Mouse (Mus musculus): ENCODE measurements around the gene Zfp978. TPM values are rescaled to one million over a fixed set of nuclear protein-coding genes. Genes with fewer than 3 reads are reported as not detected.
"Not testable (repeated sequence)": the region's sequence is repeated elsewhere in the genome, so short reads cannot be mapped to it uniquely, and the experiment has no call there.

The Zfp978 gene
- polyA plus RNA-seq, 1 experiment from 2014 or later: not detected

DNA sequence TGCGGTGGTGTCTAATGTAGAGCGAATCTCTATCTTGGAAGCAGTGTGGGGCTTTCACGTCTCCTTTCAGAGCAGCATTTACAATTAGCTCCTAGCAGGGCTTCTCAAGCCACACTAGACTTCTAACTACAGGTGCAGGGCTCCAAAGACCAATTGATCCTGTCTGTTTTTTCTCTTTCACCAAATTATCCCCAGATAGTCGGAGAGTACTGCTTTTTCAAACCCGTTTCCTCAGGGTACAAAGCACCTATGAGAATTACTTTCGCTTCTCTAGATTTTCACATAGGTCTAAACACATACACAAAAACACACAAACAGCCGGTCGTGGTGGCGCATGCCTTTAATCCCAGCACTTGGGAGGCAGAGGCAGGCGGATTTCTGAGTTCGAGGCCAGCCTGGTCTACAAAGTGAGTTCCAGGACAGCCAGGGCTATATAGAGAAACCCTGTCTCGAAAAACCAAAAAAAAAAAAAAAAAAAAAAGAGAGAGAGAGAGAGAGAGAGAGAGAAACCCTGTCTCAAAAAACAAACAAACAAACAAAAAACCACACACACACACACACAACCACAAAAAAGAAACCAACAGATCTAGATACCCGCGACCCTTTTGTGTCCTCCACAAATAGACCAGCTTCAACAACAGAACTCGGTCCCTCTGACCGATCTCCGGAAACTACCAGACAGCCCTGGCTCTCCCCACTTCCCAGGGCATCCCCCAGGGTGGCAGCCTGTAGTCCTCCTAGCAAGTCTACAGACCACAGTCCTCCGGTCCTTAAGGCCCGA, 12.0 kb upstream of the Zfp978 start:
- H3K27me3 ChIP-seq (replicated peaks; ENCODE audit: control insufficient read depth, insufficient read depth, low read length): not testable (repeated sequence)

DNA sequence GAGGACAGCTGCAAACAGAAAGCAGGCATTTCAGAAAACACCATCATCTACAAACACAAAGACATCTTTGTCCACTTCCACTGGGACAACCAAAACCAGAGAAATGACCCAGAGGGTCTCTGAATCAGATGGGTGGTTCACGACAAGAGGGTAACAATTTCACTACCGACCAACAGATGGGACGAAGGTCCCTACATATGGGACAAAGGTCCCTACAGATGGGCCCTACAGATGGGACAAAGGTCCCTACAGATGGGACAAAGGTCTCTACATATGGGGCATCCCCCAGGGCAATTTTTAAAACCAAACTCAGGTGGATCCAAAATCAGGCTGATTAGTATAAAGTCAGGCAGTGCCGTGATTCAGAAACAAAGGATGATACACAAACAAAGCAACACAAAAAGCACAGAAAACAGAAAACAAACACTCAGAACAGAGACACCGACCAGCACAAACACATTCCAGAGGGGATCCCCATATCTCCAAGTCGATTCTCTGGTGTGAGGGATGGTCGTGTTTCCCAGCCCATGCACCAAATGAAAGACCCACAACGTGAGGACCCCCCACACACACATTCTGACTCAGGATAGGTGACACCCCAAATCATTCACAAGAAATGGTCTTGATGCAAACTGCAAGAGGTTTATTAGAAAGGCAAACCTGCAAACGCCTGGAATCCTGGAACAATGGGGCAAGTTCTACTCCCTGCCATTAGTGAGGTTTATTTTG, 11.3 kb upstream of the Zfp978 start:
- H3K4me2 ChIP-seq (ENCODE audit: low read length); H3K4me3 ChIP-seq (ENCODE audit: low read length); ATAC-seq; H3K9ac ChIP-seq (ENCODE audit: low read depth, low read length); H3K4me1 ChIP-seq (ENCODE audit: control insufficient read depth, insufficient read depth, low read depth, low read length); H3K27me3 ChIP-seq (replicated peaks; ENCODE audit: control insufficient read depth, insufficient read depth, low read length); H3K36me3 ChIP-seq (ENCODE audit: control insufficient read depth, insufficient read depth, low read length); H3K27ac ChIP-seq (ENCODE audit: low read depth, low read length): not testable (repeated sequence)
- 86% methylated on average over 9 of the region's 9 CpGs for WGBS
- peaks cover 37% of the 10 kb centered on the region for H3K9me3 ChIP-seq (ENCODE audit: control insufficient read depth, low read length)

More for the DNA sequence above, 12.0 kb upstream of the Zfp978 start:
- H3K4me3 ChIP-seq (ENCODE audit: low read length); ATAC-seq; H3K9ac ChIP-seq (ENCODE audit: low read depth, low read length); H3K27ac ChIP-seq (ENCODE audit: low read depth, low read length); H3K4me1 ChIP-seq (ENCODE audit: control insufficient read depth, insufficient read depth, low read depth, low read length); H3K36me3 ChIP-seq (ENCODE audit: control insufficient read depth, insufficient read depth, low read length); H3K4me2 ChIP-seq (ENCODE audit: low read length): not testable (repeated sequence)
- 92% methylated on average over 18 of the region's 19 CpGs for WGBS
- H3K9me3 ChIP-seq (ENCODE audit: control insufficient read depth, low read length): peaks cover 34% of the 10 kb centered on the region

DNA sequence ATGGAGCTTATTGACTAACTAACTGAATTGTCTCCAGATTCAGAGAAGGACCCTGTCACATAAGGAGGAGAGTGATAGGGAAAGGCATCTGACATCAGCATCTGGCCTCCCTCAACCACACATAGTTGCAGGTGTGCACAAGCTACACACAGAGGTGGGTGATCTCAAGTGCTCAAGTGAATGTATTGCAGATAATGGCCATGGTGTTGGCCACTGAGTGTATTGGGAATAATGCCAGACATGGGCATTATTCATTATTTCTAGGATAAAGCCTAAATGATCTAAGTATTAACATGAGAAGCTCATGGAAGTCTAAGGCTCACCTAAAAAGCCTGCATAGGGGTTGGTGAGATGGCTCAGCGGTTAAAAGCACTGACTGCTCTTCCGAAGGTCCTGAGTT, 10.6 kb upstream of the Zfp978 start:
- not testable (repeated sequence) for H3K27me3 ChIP-seq (replicated peaks; ENCODE audit: control insufficient read depth, insufficient read depth, low read length); H3K4me3 ChIP-seq (ENCODE audit: low read length); H3K4me1 ChIP-seq (ENCODE audit: control insufficient read depth, insufficient read depth, low read depth, low read length); H3K36me3 ChIP-seq (ENCODE audit: control insufficient read depth, insufficient read depth, low read length); H3K4me2 ChIP-seq (ENCODE audit: low read length); H3K27ac ChIP-seq (ENCODE audit: low read depth, low read length); ATAC-seq; H3K9ac ChIP-seq (ENCODE audit: low read depth, low read length)
- H3K9me3 ChIP-seq (ENCODE audit: control insufficient read depth, low read length): peaks cover 37% of the 10 kb centered on the region
- 88% methylated on average over 2 of the region's 2 CpGs for WGBS

DNA sequence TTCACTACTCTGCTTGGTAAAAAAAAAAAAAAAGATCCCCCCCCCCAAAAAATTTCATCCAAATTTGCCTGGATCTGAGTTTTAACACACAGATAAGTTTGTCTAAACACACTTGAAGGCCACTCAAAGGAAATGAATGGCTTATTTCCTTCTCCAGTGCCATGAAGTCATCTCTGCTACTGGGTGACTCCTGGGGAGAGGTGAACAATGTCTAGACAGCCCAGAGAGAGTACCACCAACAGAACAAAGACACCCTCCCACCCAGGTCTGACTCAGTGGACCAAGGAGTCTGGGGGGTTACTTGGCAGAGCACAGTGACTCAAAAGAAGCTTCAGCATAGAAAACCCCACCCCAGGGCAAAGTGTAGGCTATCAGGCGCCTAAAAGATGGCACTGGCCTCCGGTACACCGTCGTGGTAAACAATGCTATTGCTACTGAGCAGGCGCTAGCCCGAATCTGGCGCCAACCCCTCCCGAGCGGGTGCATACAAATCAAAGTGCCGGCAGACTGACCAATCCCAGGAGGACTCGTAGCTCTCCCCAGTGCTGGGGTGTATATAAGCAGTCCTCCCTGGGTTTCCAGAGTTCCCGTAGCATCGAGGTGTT, 9.6 kb upstream of the Zfp978 start:
- H3K4me2 ChIP-seq (ENCODE audit: low read length); H3K27me3 ChIP-seq (replicated peaks; ENCODE audit: control insufficient read depth, insufficient read depth, low read length); ATAC-seq; H3K9ac ChIP-seq (ENCODE audit: low read depth, low read length); H3K36me3 ChIP-seq (ENCODE audit: control insufficient read depth, insufficient read depth, low read length); H3K4me1 ChIP-seq (ENCODE audit: control insufficient read depth, insufficient read depth, low read depth, low read length); H3K27ac ChIP-seq (ENCODE audit: low read depth, low read length); H3K4me3 ChIP-seq (ENCODE audit: low read length): not testable (repeated sequence)
- peaks cover 35% of the 10 kb centered on the region for H3K9me3 ChIP-seq (ENCODE audit: control insufficient read depth, low read length)
- WGBS: 83% methylated on average over 9 of the region's 13 CpGs

DNA sequence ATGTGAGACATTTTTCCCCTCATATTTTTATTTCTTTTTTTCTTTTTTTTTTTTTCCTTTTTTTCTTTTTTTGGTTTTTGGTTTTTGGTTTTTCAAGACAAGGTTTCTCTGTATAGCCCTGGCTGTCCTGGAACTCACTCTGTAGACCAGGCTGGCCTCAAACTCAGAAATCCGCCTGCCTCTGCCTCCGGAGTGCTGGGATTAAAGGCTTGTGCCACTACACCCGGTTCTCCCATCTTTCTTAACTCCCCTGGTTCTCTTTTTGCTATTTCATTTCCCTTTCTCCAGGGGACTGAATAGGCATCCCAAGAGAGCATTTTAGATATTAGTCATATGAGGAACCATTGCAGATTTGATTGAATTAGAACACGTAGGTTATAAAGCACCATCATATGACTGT, 7.5 kb upstream of the Zfp978 start:
- not testable (repeated sequence) for H3K4me2 ChIP-seq (ENCODE audit: low read length); ATAC-seq; H3K27me3 ChIP-seq (replicated peaks; ENCODE audit: control insufficient read depth, insufficient read depth, low read length); H3K4me1 ChIP-seq (ENCODE audit: control insufficient read depth, insufficient read depth, low read depth, low read length); H3K27ac ChIP-seq (ENCODE audit: low read depth, low read length); H3K4me3 ChIP-seq (ENCODE audit: low read length); H3K36me3 ChIP-seq (ENCODE audit: control insufficient read depth, insufficient read depth, low read length); H3K9ac ChIP-seq (ENCODE audit: low read depth, low read length)
- H3K9me3 ChIP-seq (ENCODE audit: control insufficient read depth, low read length): peaks cover 24% of the 10 kb centered on the region
- 85% methylated on average over 4 of the region's 4 CpGs for WGBS

DNA sequence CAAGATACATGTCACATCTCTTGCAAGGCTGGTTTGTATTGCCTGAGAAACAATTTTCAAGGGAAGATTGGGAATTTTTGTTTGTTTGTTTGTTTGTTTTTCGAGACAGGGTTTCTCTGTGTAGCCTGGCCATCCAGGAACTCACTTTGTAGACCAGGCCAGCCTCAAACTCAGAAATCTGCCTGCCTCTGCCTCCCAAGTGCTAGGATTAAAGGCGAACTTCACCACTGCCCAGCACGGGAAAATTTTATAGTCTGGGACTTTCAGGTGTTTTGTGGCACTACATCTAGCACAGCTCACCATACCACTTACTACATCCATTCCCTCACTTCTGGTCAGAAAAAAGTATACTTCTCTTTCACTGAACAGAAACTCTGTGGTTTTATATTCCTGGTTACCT, 5.1 kb upstream of the Zfp978 start:
- not testable (repeated sequence) for H3K27ac ChIP-seq (ENCODE audit: low read depth, low read length); H3K36me3 ChIP-seq (ENCODE audit: control insufficient read depth, insufficient read depth, low read length); H3K9ac ChIP-seq (ENCODE audit: low read depth, low read length); H3K4me1 ChIP-seq (ENCODE audit: control insufficient read depth, insufficient read depth, low read depth, low read length); ATAC-seq; H3K4me2 ChIP-seq (ENCODE audit: low read length); H3K4me3 ChIP-seq (ENCODE audit: low read length); H3K27me3 ChIP-seq (replicated peaks; ENCODE audit: control insufficient read depth, insufficient read depth, low read length); H3K9me3 ChIP-seq (ENCODE audit: control insufficient read depth, low read length)
- WGBS: no CpG with 5 or more reads among the region's 3 CpGs

DNA sequence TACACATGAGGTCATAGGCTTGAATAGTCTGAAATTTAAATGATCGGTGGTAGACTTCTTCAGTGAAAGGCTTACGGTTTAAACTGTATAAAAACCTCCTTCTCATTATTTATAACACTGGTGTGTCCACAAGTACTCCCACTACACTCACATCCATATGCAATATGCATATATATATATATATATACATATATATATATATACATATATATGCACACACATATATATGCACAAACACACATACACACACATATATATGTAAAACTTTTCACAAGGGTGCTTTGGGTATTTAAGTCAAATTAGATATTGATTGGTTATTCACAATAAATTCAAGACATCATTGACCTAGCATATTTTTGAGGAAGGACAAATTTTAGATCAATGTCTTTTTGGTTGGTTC, 3.9 kb upstream of the Zfp978 start:
- not testable (repeated sequence) for H3K27ac ChIP-seq (ENCODE audit: low read depth, low read length); H3K9me3 ChIP-seq (ENCODE audit: control insufficient read depth, low read length); H3K4me3 ChIP-seq (ENCODE audit: low read length); H3K36me3 ChIP-seq (ENCODE audit: control insufficient read depth, insufficient read depth, low read length); H3K9ac ChIP-seq (ENCODE audit: low read depth, low read length); H3K27me3 ChIP-seq (replicated peaks; ENCODE audit: control insufficient read depth, insufficient read depth, low read length); H3K4me1 ChIP-seq (ENCODE audit: control insufficient read depth, insufficient read depth, low read depth, low read length); ATAC-seq; H3K4me2 ChIP-seq (ENCODE audit: low read length)
- no CpG with 5 or more reads among the region's 2 CpGs for WGBS

DNA sequence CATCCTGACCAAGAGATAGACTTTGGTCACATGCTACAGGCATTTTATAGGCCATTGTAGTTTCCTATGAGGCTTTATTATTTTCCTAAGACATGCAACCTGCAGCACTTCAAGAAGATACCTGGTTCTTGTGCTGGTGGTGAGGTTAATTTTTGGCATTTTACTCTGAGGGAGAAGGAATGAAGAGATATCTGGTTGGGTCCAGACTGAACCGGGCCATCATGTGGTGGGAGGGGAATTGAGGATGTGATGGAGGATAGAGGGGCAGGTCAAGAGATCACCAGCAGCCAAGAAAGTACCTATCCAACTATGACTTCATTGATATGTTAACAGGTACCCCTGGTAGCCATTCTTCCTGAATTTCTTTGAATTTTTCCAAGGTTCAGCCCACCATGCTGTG, 769 bp downstream of the Zfp978 start:
- not testable (repeated sequence) for ATAC-seq

DNA sequence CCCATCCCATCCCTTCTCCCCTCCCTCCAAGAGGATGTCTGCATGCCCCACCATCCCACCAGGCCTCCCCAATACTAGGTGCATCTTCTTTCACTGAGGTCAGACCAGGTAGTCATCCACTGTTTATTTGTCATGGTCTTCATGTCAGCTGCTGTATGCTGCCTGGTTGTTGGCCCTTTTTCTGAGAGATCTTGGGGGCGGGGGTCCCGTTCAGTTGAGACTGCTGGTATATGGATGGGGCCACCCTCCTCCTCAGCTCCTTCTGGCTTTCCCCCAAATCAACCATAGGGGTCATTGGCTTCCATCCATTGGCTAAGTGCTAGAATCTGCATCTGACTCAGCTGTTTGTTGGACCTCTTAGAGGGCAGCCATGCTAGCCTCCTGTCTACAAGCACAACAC, 8.5 kb downstream of the Zfp978 start:
- H3K4me2 ChIP-seq (ENCODE audit: low read length); H3K27ac ChIP-seq (ENCODE audit: low read depth, low read length); ATAC-seq; H3K9me3 ChIP-seq (ENCODE audit: control insufficient read depth, low read length); H3K4me1 ChIP-seq (ENCODE audit: control insufficient read depth, insufficient read depth, low read depth, low read length); H3K36me3 ChIP-seq (ENCODE audit: control insufficient read depth, insufficient read depth, low read length); H3K9ac ChIP-seq (ENCODE audit: low read depth, low read length); H3K4me3 ChIP-seq (ENCODE audit: low read length); H3K27me3 ChIP-seq (replicated peaks; ENCODE audit: control insufficient read depth, insufficient read depth, low read length): not testable (repeated sequence)
- WGBS: no CpG with 5 or more reads among the region's 2 CpGs

More for the DNA sequence above, 769 bp downstream of the Zfp978 start:
- H3K27me3 ChIP-seq (replicated peaks; ENCODE audit: control insufficient read depth, insufficient read depth, low read length); H3K27ac ChIP-seq (ENCODE audit: low read depth, low read length); H3K4me1 ChIP-seq (ENCODE audit: control insufficient read depth, insufficient read depth, low read depth, low read length); H3K4me2 ChIP-seq (ENCODE audit: low read length); H3K36me3 ChIP-seq (ENCODE audit: control insufficient read depth, insufficient read depth, low read length); H3K9me3 ChIP-seq (ENCODE audit: control insufficient read depth, low read length); H3K9ac ChIP-seq (ENCODE audit: low read depth, low read length); H3K4me3 ChIP-seq (ENCODE audit: low read length): not testable (repeated sequence)
- WGBS: no CpG with 5 or more reads among the region's 1 CpGs

Measured in hindbrain, embryonic 16.5 days (tissue).